Mouse (Mus musculus) testis, adult 2 months (tissue): Measurements from ENCODE around the gene Cd82.

ENCODE experiments used
- CTCF ChIP-seq: fragments of 200-500 bp; IDR thresholded peaks from 2 replicates; pipeline ENCODE4 v1.5.1; 2012; ENCODE audit warnings: low read depth, mild to moderate bottlenecking, inconsistent platforms, low read length, moderate library complexity; ENCODE audit not compliant: control insufficient read depth, insufficient read depth, insufficient replicate concordance
- POLR2A ChIP-seq: fragments of 200-500 bp; IDR thresholded peaks from 2 replicates; pipeline ENCODE4 v1.6.1; 2012; ENCODE audit warnings: low read depth, mild to moderate bottlenecking, inconsistent platforms, low read length, moderate library complexity; ENCODE audit not compliant: control insufficient read depth

- TF ChIP-seq CTCF (no peak), POLR2A (no peak)
These were observed 11.6 kb downstream of the Cd82 start for GRCm38 (mm10) chr2:93451219-93451938.
